Mouse (Mus musculus) CH12.LX (cell line): Measurements from ENCODE around the gene Crybg2.

Experiments used
- CTCF ChIP-seq, 2 experiments: IDR thresholded peaks in 1 of 2; conservative IDR thresholded peaks in 1 of 2; 2 replicates each; pipeline ENCODE4 v1.5.1; 2011 to 2012; ENCODE audit warnings: low read depth in 2 of 2, low read length in 2 of 2, improper control_type of control experiment in 1 of 2, inconsistent platforms in 1 of 2, mild to moderate bottlenecking in 1 of 2, moderate library complexity in 1 of 2
- ELF1 ChIP-seq: IDR thresholded peaks from 2 replicates; pipeline ENCODE4 v1.6.1; 2014; ENCODE audit warnings: low read depth, mild to moderate bottlenecking, inconsistent platforms, low read length, improper control_type of control experiment
- EP300 ChIP-seq: IDR thresholded peaks from 2 replicates; pipeline ENCODE4 v1.6.1; 2011; ENCODE audit warnings: low read length, improper control_type of control experiment
- ETS1 ChIP-seq: conservative IDR thresholded peaks from 2 replicates; pipeline ENCODE4 v1.6.1; 2012; ENCODE audit warnings: low read depth, mild to moderate bottlenecking, inconsistent platforms, low read length, improper control_type of control experiment, moderate library complexity
- HCFC1 ChIP-seq: IDR thresholded peaks from 2 replicates; pipeline ENCODE4 v1.6.1; 2012; ENCODE audit warnings: low read depth, mild to moderate bottlenecking, inconsistent platforms, low read length, improper control_type of control experiment
- JUND ChIP-seq: conservative IDR thresholded peaks from 2 replicates; pipeline ENCODE4 v1.6.1; 2011; ENCODE audit warnings: low read depth, low read length, improper control_type of control experiment
- MAX ChIP-seq: IDR thresholded peaks from 2 replicates; pipeline ENCODE4 v1.6.1; 2011; ENCODE audit warnings: low read length, improper control_type of control experiment
- POLR2A ChIP-seq: IDR thresholded peaks from 2 replicates; pipeline ENCODE4 v1.6.1; 2011; ENCODE audit warnings: low read depth, mild to moderate bottlenecking, improper control_type of control experiment, low read length
- SIN3A ChIP-seq: IDR thresholded peaks from 2 replicates; pipeline ENCODE4 v1.6.1; 2012; ENCODE audit warnings: low read length, improper control_type of control experiment, inconsistent platforms
- SMC3 ChIP-seq: IDR thresholded peaks from 2 replicates; pipeline ENCODE4 v1.6.1; 2011; ENCODE audit warnings: low read depth, low read length, improper control_type of control experiment
- TCF12 ChIP-seq: IDR thresholded peaks from 2 replicates; pipeline ENCODE4 v1.6.1; 2014; ENCODE audit warnings: low read depth, mild to moderate bottlenecking, inconsistent platforms, low read length, improper control_type of control experiment
- USF1 ChIP-seq: IDR thresholded peaks from 2 replicates; pipeline ENCODE4 v1.6.1; 2014; ENCODE audit warnings: low read depth, mild to moderate bottlenecking, inconsistent platforms, low read length, improper control_type of control experiment
- ZC3H11A ChIP-seq: IDR thresholded peaks from 2 replicates; pipeline ENCODE4 v1.6.1; 2012; ENCODE audit warnings: low read depth, mild to moderate bottlenecking, inconsistent platforms, low read length, improper control_type of control experiment
- ZMIZ1 ChIP-seq: IDR thresholded peaks from 2 replicates; pipeline ENCODE4 v1.6.1; 2012; ENCODE audit warnings: low read depth, mild to moderate bottlenecking, inconsistent platforms, low read length, improper control_type of control experiment

- TF ChIP-seq ELF1 = no peak
- TF ChIP-seq USF1 = no peak
- TF ChIP-seq CTCF (conservative IDR thresholded peaks at IDR 0.05 in 1 of 2, IDR thresholded peaks at IDR 0.05 in 1 of 2; ENCODE audit: low read depth in 2 of 2, low read length in 2 of 2) = peak in 1 of 2 experiments; percentile 70; a peak in 2 of 4 replicates
- no peak for TF ChIP-seq POLR2A
- TF ChIP-seq ZMIZ1 = no peak
- TF ChIP-seq ZC3H11A = no peak
- TF ChIP-seq EP300 = no peak
- no peak for TF ChIP-seq SIN3A
- TF ChIP-seq TCF12 = no peak
- TF ChIP-seq SMC3 = peak; percentile 28; the same call in 1 of the 2 replicates
- TF ChIP-seq MAX = peak; percentile 62; the same call in 1 of the 2 replicates
- TF ChIP-seq ETS1 = no peak; the same call in none of the 2 replicates
- no peak for TF ChIP-seq JUND
- TF ChIP-seq HCFC1 = peak; percentile 49; the same call in 1 of the 2 replicates
These were observed 59.0 kb downstream of the Crybg2 start for GRCm38 (mm10) chr4:134119644-134120043.
